Mouse (Mus musculus): Measurements from ENCODE around the gene 9230112D13Rik. TPM values are rescaled to one million over a fixed set of nuclear protein-coding genes. Genes with fewer than 3 reads are reported as not detected.
A peak's percentile ranks its signal among the peaks of the same experiment; 100 is the strongest.

Gene 9230112D13Rik
- polyA plus RNA-seq, 2 experiments = not detected

- Histone ChIP-seq H3K36me3 (ENCODE audit: control insufficient read depth, insufficient read depth, low read length) (no peaks in the 10 kb centered on the region), H3K27me3 (ENCODE audit: control insufficient read depth, insufficient read depth, low read length) (no peaks in the 10 kb centered on the region), H3K9ac (ENCODE audit: low read depth, low read length, severe bottlenecking) (no peak overlapping the region), H3K4me1 (ENCODE audit: control insufficient read depth, insufficient read depth, low read length) (no peaks in the 10 kb centered on the region), H3K4me2 (replicated peaks; ENCODE audit: low read depth, low read length, severe bottlenecking) (no peak overlapping the region), H3K9me3 (ENCODE audit: control insufficient read depth, low read length) (no peaks in the 10 kb centered on the region; the same call in 1 of the 2 replicates), H3K27ac (replicated peaks; ENCODE audit: low read depth, low read length) (no peak overlapping the region), H3K4me3 (replicated peaks; ENCODE audit: low read length) (no peak overlapping the region)
- no peak for TF ChIP-seq POLR2A (IDR thresholded peaks at IDR 0.05; ENCODE audit: borderline replicate concordance, extremely low read depth, insufficient read depth, insufficient read length)
- WGBS = 80% methylated on average over 5 of the region's 5 CpGs
- DNase-seq (ENCODE audit: low spot score) (no peak), ATAC-seq (ENCODE audit: low FRiP score, low read depth) (no peak)
Observed at GRCm38 (mm10) chr14:34533537-34533936, 10.9 kb upstream of the 9230112D13Rik start.

- DNase-seq (ENCODE audit: low spot score) = peak; percentile 45
- Histone ChIP-seq H3K9ac (ENCODE audit: low read depth, low read length, severe bottlenecking) (no peak overlapping the region), H3K27me3 (ENCODE audit: control insufficient read depth, insufficient read depth, low read length) (no peaks in the 10 kb centered on the region), H3K4me3 (replicated peaks; ENCODE audit: low read length) (no peak overlapping the region), H3K27ac (replicated peaks; ENCODE audit: low read depth, low read length) (no peak overlapping the region), H3K36me3 (ENCODE audit: control insufficient read depth, insufficient read depth, low read length) (no peaks in the 10 kb centered on the region), H3K4me1 (ENCODE audit: control insufficient read depth, insufficient read depth, low read length) (no peaks in the 10 kb centered on the region), H3K4me2 (replicated peaks; ENCODE audit: low read depth, low read length, severe bottlenecking) (no peak overlapping the region), H3K9me3 (ENCODE audit: control insufficient read depth, low read length) (no peaks in the 10 kb centered on the region; the same call in 1 of the 2 replicates)
- no peak for ATAC-seq (ENCODE audit: low FRiP score, low read depth)
- no peak for TF ChIP-seq POLR2A (IDR thresholded peaks at IDR 0.05; ENCODE audit: borderline replicate concordance, extremely low read depth, insufficient read depth, insufficient read length)
- WGBS = 61% methylated on average over 6 of the region's 6 CpGs
Observed at GRCm38 (mm10) chr14:34532536-34532935, 9.9 kb upstream of the 9230112D13Rik start.

- no peaks in the 10 kb centered on the region for H3K36me3 ChIP-seq (ENCODE audit: control insufficient read depth, insufficient read depth, low read length)
- ATAC-seq (ENCODE audit: low FRiP score, low read depth) = no peak
- WGBS = 80% methylated on average over 8 of the region's 8 CpGs
- no peaks in the 10 kb centered on the region for H3K4me1 ChIP-seq (ENCODE audit: control insufficient read depth, insufficient read depth, low read length)
- no peak overlapping the region for H3K9ac ChIP-seq (ENCODE audit: low read depth, low read length, severe bottlenecking)
- no peaks in the 10 kb centered on the region; the same call in 1 of the 2 replicates for H3K9me3 ChIP-seq (ENCODE audit: control insufficient read depth, low read length)
- no peaks in the 10 kb centered on the region for H3K27me3 ChIP-seq (ENCODE audit: control insufficient read depth, insufficient read depth, low read length)
- H3K27ac ChIP-seq (replicated peaks; ENCODE audit: low read depth, low read length) = no peak overlapping the region
- H3K4me3 ChIP-seq (replicated peaks; ENCODE audit: low read length) = no peak overlapping the region
- DNase-seq (ENCODE audit: low spot score) = no peak
- no peak overlapping the region for H3K4me2 ChIP-seq (replicated peaks; ENCODE audit: low read depth, low read length, severe bottlenecking)
- no peak for TF ChIP-seq POLR2A (IDR thresholded peaks at IDR 0.05; ENCODE audit: borderline replicate concordance, extremely low read depth, insufficient read depth, insufficient read length)
Observed at GRCm38 (mm10) chr14:34528804-34529203, 6.2 kb upstream of the 9230112D13Rik start.

GRCm38 (mm10) chr14:34517959-34518544 is 4.5 kb downstream of the 9230112D13Rik start:
- Histone ChIP-seq H3K36me3 (ENCODE audit: control insufficient read depth, insufficient read depth, low read length) (no peaks in the 10 kb centered on the region), H3K4me1 (ENCODE audit: control insufficient read depth, insufficient read depth, low read length) (peaks cover 7% of the 10 kb centered on the region; the same call in 1 of the 2 replicates), H3K27me3 (ENCODE audit: control insufficient read depth, insufficient read depth, low read length) (no peaks in the 10 kb centered on the region), H3K4me3 (replicated peaks; ENCODE audit: low read length) (no peak overlapping the region), H3K4me2 (replicated peaks; ENCODE audit: low read depth, low read length, severe bottlenecking) (no peak overlapping the region), H3K9me3 (ENCODE audit: control insufficient read depth, low read length) (no peaks in the 10 kb centered on the region), H3K9ac (ENCODE audit: low read depth, low read length, severe bottlenecking) (no peak overlapping the region), H3K27ac (replicated peaks; ENCODE audit: low read depth, low read length) (no peak overlapping the region)
- no peak for ATAC-seq (ENCODE audit: low FRiP score, low read depth)
- no peak for DNase-seq (ENCODE audit: low spot score)
- TF ChIP-seq POLR2A (IDR thresholded peaks at IDR 0.05; ENCODE audit: borderline replicate concordance, extremely low read depth, insufficient read depth, insufficient read length) = no peak
- 73% methylated on average over 8 of the region's 8 CpGs for WGBS

DNA sequence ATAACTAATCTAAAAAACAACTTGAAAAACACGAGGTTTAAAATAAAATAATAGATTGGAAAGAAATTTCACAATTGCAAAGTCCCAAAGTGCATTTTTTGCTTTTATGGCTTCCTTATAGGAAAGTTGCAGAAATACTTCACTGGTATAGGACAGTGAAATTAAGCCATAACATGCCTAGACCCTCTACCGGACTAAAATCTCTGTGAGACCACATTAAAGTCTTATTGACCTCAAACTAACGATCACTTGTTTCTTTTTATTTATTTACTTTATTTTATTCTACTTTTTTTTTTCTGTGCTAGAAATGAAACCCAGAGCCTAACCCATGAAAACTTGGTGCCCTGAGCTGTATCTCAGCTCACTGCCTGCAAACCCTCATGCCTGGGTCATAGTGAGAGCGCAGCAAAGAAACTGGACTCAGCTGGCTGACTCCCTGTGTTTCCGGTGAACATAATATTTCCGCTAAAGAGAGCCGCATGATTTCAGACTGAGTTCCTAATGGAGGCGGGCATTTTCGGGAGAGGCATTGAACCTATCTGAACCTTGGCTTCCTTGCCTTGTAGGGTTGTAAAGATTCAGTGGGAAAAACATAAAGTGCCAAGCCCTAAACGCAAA is 5.5 kb downstream of the 9230112D13Rik start:
- no peak for TF ChIP-seq POLR2A (IDR thresholded peaks at IDR 0.05; ENCODE audit: borderline replicate concordance, extremely low read depth, insufficient read depth, insufficient read length)

More for the DNA sequence above, 5.5 kb downstream of the 9230112D13Rik start:
- H3K9me3 ChIP-seq (ENCODE audit: control insufficient read depth, low read length) = no peaks in the 10 kb centered on the region
- no peaks in the 10 kb centered on the region for H3K36me3 ChIP-seq (ENCODE audit: control insufficient read depth, insufficient read depth, low read length)
- no peak overlapping the region for H3K4me2 ChIP-seq (replicated peaks; ENCODE audit: low read depth, low read length, severe bottlenecking)
- ATAC-seq (ENCODE audit: low FRiP score, low read depth) (no peak), DNase-seq (ENCODE audit: low spot score) (no peak)
- H3K4me3 ChIP-seq (replicated peaks; ENCODE audit: low read length) = no peak overlapping the region
- peaks cover 7% of the 10 kb centered on the region; the same call in 1 of the 2 replicates for H3K4me1 ChIP-seq (ENCODE audit: control insufficient read depth, insufficient read depth, low read length)
- WGBS = 60% methylated on average over 10 of the region's 10 CpGs
- H3K27me3 ChIP-seq (ENCODE audit: control insufficient read depth, insufficient read depth, low read length) = no peaks in the 10 kb centered on the region
- no peak overlapping the region for H3K9ac ChIP-seq (ENCODE audit: low read depth, low read length, severe bottlenecking)
- H3K27ac ChIP-seq (replicated peaks; ENCODE audit: low read depth, low read length) = no peak overlapping the region
